Mouse (Mus musculus) midbrain, embryonic 15.5 days (tissue): ENCODE results near the gene Tom1l2. TPM values are rescaled to one million over a fixed set of nuclear protein-coding genes. Genes with fewer than 3 reads are reported as not detected.

Experiments
- ATAC-seq: fragments of 200-750 bp; cut with Nextera tagmentation; replicated peaks from 2 replicates; pipeline ENCODE4 v1.8.0; 2017; ENCODE audit warnings: moderate TSS enrichment
- H3K27ac ChIP-seq: fragments of 300-500 bp; sonication (generic); 2 replicates; pipeline ENCODE4 v1.5.1; 2015; ENCODE audit warnings: mild to moderate bottlenecking, inconsistent platforms
- H3K27me3 ChIP-seq: fragments of 300-500 bp; sonication (generic); replicated peaks from 2 replicates; pipeline ENCODE4 v1.6.1; 2015; ENCODE audit warnings: inconsistent platforms
- H3K36me3 ChIP-seq: fragments of 300-500 bp; sonication (generic); replicated peaks from 2 replicates; pipeline ENCODE4 v1.6.1; 2015; ENCODE audit warnings: inconsistent platforms
- H3K4me1 ChIP-seq: fragments of 300-500 bp; sonication (generic); 2 replicates; pipeline ENCODE4 v1.6.1; 2015; ENCODE audit warnings: inconsistent platforms
- H3K4me2 ChIP-seq: fragments of 300-500 bp; sonication (generic); 2 replicates; pipeline ENCODE4 v1.6.1; 2015; ENCODE audit warnings: inconsistent platforms, mild to moderate bottlenecking, moderate library complexity
- H3K4me3 ChIP-seq: fragments of 300-500 bp; sonication (generic); 2 replicates; pipeline ENCODE4 v1.5.1; 2015; ENCODE audit warnings: mild to moderate bottlenecking, inconsistent platforms
- H3K9ac ChIP-seq: fragments of 300-500 bp; sonication (generic); 2 replicates; pipeline ENCODE4 v1.6.1; 2015; ENCODE audit warnings: mild to moderate bottlenecking, inconsistent platforms
- H3K9me3 ChIP-seq: fragments of 300-500 bp; sonication (generic); 2 replicates; pipeline ENCODE4 v1.6.1; 2016; ENCODE audit warnings: inconsistent platforms
- WGBS: fragments of 180-500 bp; shearing (Covaris S2); methylation state at CpG from one replicate; pipeline ENCODE4 v1.1.7; 2015; ENCODE audit warnings: mixed read lengths; 5-methylcytosine and 5-hydroxymethylcytosine counted together
- polyA plus RNA-seq: library from polyadenylated mRNA; unstranded; fragments of >200 nt; fragmentation: Nextera tagmentation; extraction: Ambion mirVana; gene quantifications from 2 replicates; pipeline ENCODE4 v1.2.1, GENCODE M21; 2015

Gene Tom1l2
- polyA plus RNA-seq, 1 experiment from 2014 or later: 72.6 TPM

DNA sequence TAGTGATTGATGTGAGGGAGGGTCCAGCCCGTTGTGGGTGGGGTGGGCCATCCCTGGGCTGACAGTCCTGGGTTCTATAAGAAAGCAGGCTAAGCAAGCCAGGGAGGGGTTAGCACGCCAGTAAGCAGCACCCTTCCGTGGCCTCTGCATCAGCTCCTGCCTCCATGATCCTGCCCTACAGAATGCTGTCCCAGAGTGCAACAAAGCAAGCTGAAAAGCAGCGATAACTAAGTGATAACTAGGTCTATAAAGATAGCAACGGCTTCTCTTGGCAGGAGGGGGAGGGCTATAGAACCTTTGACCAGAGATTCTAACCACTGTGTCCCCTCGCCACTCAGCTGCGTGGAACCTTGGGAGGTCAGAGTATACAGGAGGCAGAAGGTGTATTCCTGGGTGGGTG lies 135.2 kb downstream of the Tom1l2 start:
- Histone ChIP-seq H3K9ac (no peak overlapping the region), H3K4me2 (no peak overlapping the region), H3K9me3 (no peaks in the 10 kb centered on the region), H3K36me3 (no peaks in the 10 kb centered on the region), H3K4me1 (peaks cover 26% of the 10 kb centered on the region), H3K4me3 (no peak overlapping the region), H3K27ac (no peak overlapping the region), H3K27me3 (no peaks in the 10 kb centered on the region)
- no peak for ATAC-seq
- 91% methylated on average over 7 of the region's 7 CpGs for WGBS

DNA sequence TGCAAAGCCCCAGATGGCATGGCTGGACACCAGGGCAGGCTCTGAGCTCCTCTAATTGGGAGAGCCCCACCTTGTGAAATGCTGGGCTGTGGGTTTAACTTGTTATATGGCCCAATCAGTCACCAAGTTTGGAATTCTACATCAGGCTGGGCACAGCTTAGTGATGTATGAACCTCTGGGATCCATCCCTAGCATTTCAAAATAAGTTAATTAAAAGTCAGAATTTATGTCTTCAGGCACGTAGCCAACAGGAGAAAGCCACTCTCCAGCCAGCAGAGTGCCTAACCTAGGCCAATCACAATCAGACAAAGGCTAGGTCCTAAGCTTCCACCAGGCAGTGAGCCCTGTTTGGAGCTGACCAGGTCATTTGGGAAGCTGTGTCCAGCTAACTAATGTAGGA lies 136.0 kb downstream of the Tom1l2 start:
- Histone ChIP-seq H3K9ac (no peak overlapping the region), H3K4me2 (no peak overlapping the region), H3K9me3 (no peaks in the 10 kb centered on the region), H3K27me3 (no peaks in the 10 kb centered on the region), H3K27ac (no peak overlapping the region), H3K4me3 (no peak overlapping the region), H3K36me3 (no peaks in the 10 kb centered on the region), H3K4me1 (peaks cover 29% of the 10 kb centered on the region)
- no peak for ATAC-seq
- 79% methylated on average over 1 of the region's 1 CpGs for WGBS

DNA sequence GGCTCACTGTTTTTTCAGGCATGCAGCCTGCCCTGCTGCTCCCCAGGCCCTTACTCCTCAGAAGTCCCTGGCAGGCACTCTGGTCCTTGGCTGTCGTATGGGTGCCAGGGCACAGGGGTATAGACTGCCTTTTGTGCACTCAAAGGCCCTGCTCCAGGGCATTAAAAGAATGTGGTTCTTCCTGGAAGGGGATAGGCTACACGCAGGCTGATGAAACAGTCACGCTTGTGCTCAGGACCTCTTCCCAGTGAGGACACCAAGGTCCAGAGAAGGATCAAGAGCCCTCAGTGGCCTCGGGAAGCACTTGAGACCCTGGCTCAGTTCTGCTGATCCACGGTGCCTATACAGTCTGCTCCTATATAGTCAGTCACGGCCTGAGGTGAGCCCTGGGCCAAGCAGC lies 139.4 kb downstream of the Tom1l2 start:
- Histone ChIP-seq H3K4me3 (no peak overlapping the region), H3K4me1 (peaks cover 44% of the 10 kb centered on the region), H3K4me2 (no peak overlapping the region), H3K9ac (no peak overlapping the region), H3K9me3 (no peaks in the 10 kb centered on the region), H3K27ac (no peak overlapping the region), H3K27me3 (no peaks in the 10 kb centered on the region), H3K36me3 (no peaks in the 10 kb centered on the region)
- no peak for ATAC-seq
- WGBS: 69% methylated on average over 6 of the region's 6 CpGs

DNA sequence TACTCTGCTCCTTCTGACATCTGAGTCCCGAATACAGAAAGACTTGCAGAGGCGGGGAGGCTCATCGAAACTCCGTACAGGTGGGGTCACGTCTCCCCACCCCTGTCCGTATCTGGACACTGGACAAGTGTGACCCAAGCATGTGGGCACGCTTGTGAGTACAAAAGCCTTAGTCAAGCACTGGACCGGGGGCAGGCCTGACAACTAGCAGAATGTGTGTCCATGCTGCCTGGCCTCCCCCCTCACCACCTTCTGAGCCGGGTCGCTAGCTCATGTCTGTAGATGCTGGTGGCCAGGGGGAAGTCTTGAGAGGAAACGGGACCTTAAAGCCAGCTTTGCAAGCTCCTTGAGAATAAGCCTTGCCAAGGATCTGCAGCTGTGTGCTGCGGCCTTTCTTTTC lies 140.9 kb downstream of the Tom1l2 start:
- no peak for ATAC-seq
- Histone ChIP-seq H3K9ac (no peak overlapping the region), H3K4me1 (peaks cover 57% of the 10 kb centered on the region), H3K4me3 (no peak overlapping the region), H3K27me3 (no peaks in the 10 kb centered on the region), H3K27ac (no peak overlapping the region), H3K36me3 (no peaks in the 10 kb centered on the region), H3K9me3 (no peaks in the 10 kb centered on the region), H3K4me2 (no peak overlapping the region)
- WGBS: 60% methylated on average over 12 of the region's 12 CpGs

DNA sequence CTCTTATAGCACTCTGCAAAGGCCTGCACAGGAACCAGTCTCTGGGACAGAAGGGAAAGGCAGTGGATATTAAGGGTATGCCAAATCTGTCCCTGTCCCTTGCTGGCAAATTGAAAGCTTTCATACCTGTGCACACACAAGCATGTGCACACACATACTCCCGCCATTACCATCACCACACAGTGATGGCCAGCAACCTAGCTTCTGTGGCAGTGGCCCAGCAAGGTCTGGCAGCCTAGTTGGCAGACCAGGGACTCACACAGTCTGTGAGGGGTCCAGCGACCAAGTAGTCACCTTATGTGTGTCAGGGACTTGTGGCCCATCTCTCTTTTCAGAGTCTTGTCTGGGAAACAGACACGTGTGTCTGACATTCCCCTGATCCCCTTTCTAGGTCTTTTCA lies 141.6 kb downstream of the Tom1l2 start:
- WGBS: 61% methylated on average over 3 of the region's 3 CpGs
- ATAC-seq: no peak
- Histone ChIP-seq H3K27ac (peak overlapping the region; percentile 77; the same call in 1 of the 2 replicates), H3K36me3 (no peaks in the 10 kb centered on the region), H3K4me1 (peaks cover 64% of the 10 kb centered on the region), H3K4me2 (peak overlapping the region; percentile 61; the same call in 1 of the 2 replicates), H3K9me3 (no peaks in the 10 kb centered on the region), H3K9ac (no peak overlapping the region), H3K27me3 (no peaks in the 10 kb centered on the region), H3K4me3 (no peak overlapping the region)

DNA sequence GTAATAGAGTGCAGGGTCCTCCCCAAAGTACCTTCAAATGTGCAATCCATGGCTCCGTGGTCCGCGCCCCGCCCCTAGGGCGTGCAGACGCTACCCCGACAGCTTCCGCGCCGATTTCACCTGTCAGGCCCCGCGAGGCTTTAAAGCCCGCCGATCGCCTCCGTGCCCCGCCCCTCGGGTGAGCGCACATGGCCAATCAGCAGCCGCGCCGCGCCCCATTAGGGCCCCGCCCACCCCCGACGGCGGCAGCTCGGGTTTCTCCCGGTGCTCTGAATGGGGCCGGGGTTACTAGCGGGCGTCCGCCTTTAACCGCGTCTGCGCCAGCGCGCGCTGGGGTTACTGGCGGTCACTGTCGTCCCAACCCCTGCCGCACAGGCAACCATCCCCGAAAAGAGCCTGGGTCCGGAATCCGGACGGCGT lies 142.4 kb downstream of the Tom1l2 start:
- under 1% methylated on average over 47 of the region's 47 CpGs for WGBS
- Histone ChIP-seq H3K9ac (peak overlapping the region; percentile 40), H3K36me3 (no peaks in the 10 kb centered on the region), H3K27me3 (no peaks in the 10 kb centered on the region), H3K4me1 (peaks cover 65% of the 10 kb centered on the region), H3K4me2 (peak overlapping the region; percentile 61), H3K4me3 (peak overlapping the region; percentile 45), H3K27ac (peak overlapping the region; percentile 77), H3K9me3 (no peaks in the 10 kb centered on the region)
- ATAC-seq: peak; percentile 77

DNA sequence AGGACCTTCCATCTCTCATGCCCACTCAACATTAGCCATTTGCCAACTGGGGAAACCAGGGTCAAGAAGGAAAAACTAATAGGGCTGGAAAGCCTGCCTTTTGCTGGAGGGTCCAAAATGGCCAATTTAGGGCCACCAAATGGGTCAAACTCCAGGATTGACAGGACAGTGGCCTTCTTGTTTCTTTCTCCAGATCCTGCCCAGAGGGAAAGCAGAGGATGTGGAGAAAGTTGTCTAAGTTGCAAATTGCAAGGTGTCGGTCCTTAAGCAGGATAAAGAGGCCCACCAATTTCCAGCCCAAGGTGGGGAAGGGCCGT lies 142.8 kb downstream of the Tom1l2 start:
- no peak for ATAC-seq
- 2% methylated on average over 2 of the region's 2 CpGs for WGBS
- peak overlapping the region; percentile 77 for H3K27ac ChIP-seq
- H3K9ac ChIP-seq: peak overlapping the region; percentile 40; the same call in 1 of the 2 replicates
- peaks cover 65% of the 10 kb centered on the region for H3K4me1 ChIP-seq
- H3K4me3 ChIP-seq: peak overlapping the region; percentile 45
- H3K27me3 ChIP-seq: no peaks in the 10 kb centered on the region
- no peaks in the 10 kb centered on the region for H3K36me3 ChIP-seq
- peak overlapping the region; percentile 61 for H3K4me2 ChIP-seq
- no peaks in the 10 kb centered on the region for H3K9me3 ChIP-seq

DNA sequence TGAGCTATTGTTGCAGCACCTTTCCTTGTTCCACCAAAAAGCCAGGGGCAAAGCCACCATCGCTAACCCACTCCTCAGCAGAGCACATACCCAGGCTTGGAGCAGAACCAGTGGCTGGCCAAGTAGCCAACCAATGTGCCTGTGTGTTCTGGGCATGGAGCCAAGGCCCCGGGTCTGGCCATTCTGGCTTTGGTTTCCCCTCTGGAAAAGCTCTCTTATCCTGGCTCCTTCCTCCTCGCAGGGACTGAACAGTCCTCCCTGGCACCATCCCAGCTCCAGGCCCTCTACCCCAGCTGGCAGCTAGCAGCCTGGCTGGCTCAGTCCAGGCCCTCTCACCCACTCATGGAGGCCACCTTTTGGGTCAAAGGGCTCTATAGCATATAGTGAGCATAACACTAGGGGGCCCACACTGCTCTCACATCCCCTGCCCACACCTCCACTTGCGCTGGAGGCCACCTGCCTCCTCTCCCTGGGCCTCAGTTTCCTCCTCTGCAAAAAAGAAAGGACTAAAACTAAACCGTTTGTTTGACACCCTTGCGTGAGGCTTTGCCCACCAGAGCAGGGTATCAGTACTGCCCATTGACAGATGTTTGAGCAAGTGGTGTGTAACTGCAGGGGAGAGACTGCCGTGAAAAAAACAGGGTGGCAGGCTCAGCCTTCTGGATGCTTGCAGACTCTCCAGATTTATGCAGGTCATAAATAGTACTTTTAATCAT lies 143.3 kb downstream of the Tom1l2 start:
- Histone ChIP-seq H3K4me1 (peaks cover 65% of the 10 kb centered on the region), H3K27ac (peak overlapping the region; percentile 77), H3K36me3 (no peaks in the 10 kb centered on the region; the same call in 1 of the 2 replicates), H3K9me3 (no peaks in the 10 kb centered on the region), H3K27me3 (no peaks in the 10 kb centered on the region), H3K4me3 (peak overlapping the region; percentile 45), H3K4me2 (peak overlapping the region; percentile 61), H3K9ac (peak overlapping the region; percentile 2; the same call in 1 of the 2 replicates)
- WGBS: 23% methylated on average over 7 of the region's 7 CpGs
- ATAC-seq: peak; percentile 55

DNA sequence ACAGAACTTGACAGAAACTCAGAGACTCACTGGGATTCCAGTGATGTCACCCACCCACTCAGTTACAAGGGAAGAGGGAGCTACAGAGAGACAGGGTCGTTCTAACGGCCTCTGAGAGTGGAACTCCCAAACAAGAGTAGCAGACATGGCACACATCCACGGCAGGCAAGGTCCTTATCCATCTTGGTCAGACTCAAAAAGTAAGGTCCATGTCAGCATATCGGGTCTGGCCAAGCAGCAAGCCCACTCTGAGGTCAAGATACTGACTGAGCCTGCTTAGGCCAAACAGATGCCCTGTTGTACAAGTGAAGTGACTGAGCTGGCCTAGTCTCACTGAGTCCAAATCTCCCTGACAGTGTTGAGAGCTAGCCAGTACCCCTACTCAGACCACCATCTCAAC lies 144.0 kb downstream of the Tom1l2 start:
- peak overlapping the region; percentile 18; the same call in 1 of the 2 replicates for H3K9ac ChIP-seq
- no peak for ATAC-seq
- H3K27ac ChIP-seq: peak overlapping the region; percentile 77
- no peaks in the 10 kb centered on the region for H3K27me3 ChIP-seq
- WGBS: 49% methylated on average over 4 of the region's 4 CpGs
- peak overlapping the region; percentile 45 for H3K4me3 ChIP-seq
- H3K4me1 ChIP-seq: peaks cover 65% of the 10 kb centered on the region
- no peaks in the 10 kb centered on the region for H3K9me3 ChIP-seq
- H3K4me2 ChIP-seq: peak overlapping the region; percentile 61
- no peaks in the 10 kb centered on the region; the same call in 1 of the 2 replicates for H3K36me3 ChIP-seq

DNA sequence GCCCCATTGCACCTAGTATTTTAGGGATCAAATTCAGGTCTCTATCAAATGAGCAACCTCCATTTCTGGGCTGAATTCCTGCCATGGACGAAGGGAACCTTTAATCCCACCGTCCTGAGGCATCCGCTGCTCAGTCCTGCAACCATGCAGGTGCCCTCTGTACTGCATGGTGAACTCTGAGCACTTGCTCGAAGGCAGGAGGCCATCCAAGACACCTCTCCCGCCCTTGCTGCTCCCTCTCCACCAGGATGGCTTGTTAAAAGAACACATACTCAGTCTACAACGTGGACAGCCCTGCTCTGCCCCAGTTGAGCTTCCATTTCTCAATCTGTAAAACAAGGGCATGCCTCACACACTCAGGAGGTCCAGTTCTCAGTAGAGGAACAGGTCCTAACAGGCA lies 144.5 kb downstream of the Tom1l2 start:
- Histone ChIP-seq H3K4me2 (peak overlapping the region; percentile 61), H3K36me3 (no peaks in the 10 kb centered on the region; the same call in 1 of the 2 replicates), H3K27ac (peak overlapping the region; percentile 77), H3K4me3 (no peak overlapping the region), H3K4me1 (peaks cover 63% of the 10 kb centered on the region), H3K27me3 (no peaks in the 10 kb centered on the region), H3K9me3 (no peaks in the 10 kb centered on the region), H3K9ac (peak overlapping the region; percentile 15; the same call in 1 of the 2 replicates)
- ATAC-seq: no peak
- WGBS: 69% methylated on average over 6 of the region's 6 CpGs

DNA sequence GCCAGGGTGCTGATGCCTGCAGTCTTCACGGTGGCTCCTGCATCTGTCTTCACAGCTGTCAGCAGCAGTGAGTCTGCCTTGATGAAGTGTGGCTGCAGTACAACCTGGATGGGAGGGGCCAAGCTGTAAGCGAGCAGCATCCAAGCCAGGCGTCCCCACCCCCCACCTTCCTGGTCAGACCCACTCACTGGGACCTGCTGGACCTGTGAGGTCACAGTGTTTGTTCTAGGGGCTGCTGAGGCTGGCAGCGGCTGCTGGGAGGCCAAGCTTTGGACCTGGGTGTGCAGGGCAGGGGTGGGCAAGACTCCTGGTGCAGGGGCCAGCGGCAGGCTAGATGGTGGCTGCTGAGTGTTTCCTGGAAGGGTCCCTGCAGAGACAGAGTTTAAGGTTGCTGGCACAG lies 146.5 kb downstream of the Tom1l2 start:
- H3K4me1 ChIP-seq: peaks cover 59% of the 10 kb centered on the region
- H3K27me3 ChIP-seq: no peaks in the 10 kb centered on the region
- H3K27ac ChIP-seq: no peak overlapping the region
- no peak overlapping the region for H3K4me3 ChIP-seq
- peaks cover 5% of the 10 kb centered on the region; the same call in 1 of the 2 replicates for H3K36me3 ChIP-seq
- no peak overlapping the region for H3K9ac ChIP-seq
- H3K9me3 ChIP-seq: no peaks in the 10 kb centered on the region
- H3K4me2 ChIP-seq: no peak overlapping the region
- WGBS: 83% methylated on average over 5 of the region's 5 CpGs
- no peak for ATAC-seq

DNA sequence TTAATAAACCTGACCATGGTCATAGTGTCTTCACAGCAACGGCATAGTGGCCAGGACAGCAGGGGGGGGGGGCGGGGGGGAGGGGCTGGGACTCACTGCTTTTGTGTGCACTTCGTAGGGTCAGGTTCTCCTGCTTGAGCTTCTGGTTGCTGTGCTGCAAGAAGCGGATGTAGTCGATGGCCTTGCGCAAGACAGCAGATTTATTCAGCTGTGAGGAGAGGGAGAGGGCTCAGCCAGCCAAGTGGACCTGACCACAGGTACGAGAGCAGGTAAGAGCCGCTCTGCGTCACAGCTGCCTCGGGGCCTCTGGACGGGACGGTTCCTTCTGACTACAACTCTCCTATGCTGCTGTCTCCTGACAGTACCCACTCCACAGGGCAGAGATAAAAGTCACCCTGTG lies 147.7 kb downstream of the Tom1l2 start:
- Histone ChIP-seq H3K27ac (no peak overlapping the region), H3K4me2 (no peak overlapping the region), H3K9me3 (no peaks in the 10 kb centered on the region), H3K9ac (no peak overlapping the region), H3K4me1 (peaks cover 58% of the 10 kb centered on the region), H3K4me3 (no peak overlapping the region), H3K36me3 (peaks cover 5% of the 10 kb centered on the region; the same call in 1 of the 2 replicates), H3K27me3 (no peaks in the 10 kb centered on the region)
- no peak for ATAC-seq
- 80% methylated on average over 12 of the region's 12 CpGs for WGBS
